Comparison of ENCODE assay signal across 13 mouse cellular contexts in genomic region chr13:52046700-52047099, GRCm38 (mm10).
DNase-seq lines count a peak whose midpoint lies in the region; ATAC-seq and TF ChIP-seq lines count a peak whose summit lies in the region.
"Had no signal": no experiment of that assay in that cellular context is flagged by ENCODE, and none has a peak within 500 bp of the region (broad histone marks: within the 10 kb centered on the region; RNA-seq: fewer than 3 reads in every experiment).

No protein-coding gene starts in this region.

- WGBS in lung, embryonic 15.5 days, result 37% methylated on average over 11 of the region's 11 CpGs
- 40% methylated on average over 11 of the region's 11 CpGs for WGBS in forebrain, embryonic 16.5 days
- 45% methylated on average over 11 of the region's 11 CpGs for WGBS in heart, postnatal 0 days

- H3K36me3 ChIP-seq in lung, embryonic 15.5 days, result no peaks in the 10 kb centered on the region
- H3K36me3 ChIP-seq in forebrain, embryonic 16.5 days (ENCODE audit: control insufficient read depth, insufficient read depth), result no peaks in the 10 kb centered on the region
- no peaks in the 10 kb centered on the region for H3K36me3 ChIP-seq in heart, postnatal 0 days (replicated peaks; ENCODE audit: control insufficient read depth, insufficient read depth, low read length)
- H3K36me3 ChIP-seq: limb, embryonic 13.5 days had no signal

- TF ChIP-seq CTCF in gastrocnemius, adult 2 months (IDR thresholded peaks at IDR 0.05), result no peak
- TF ChIP-seq CTCF in heart, postnatal 0 days (IDR thresholded peaks at IDR 0.05; ENCODE audit: low read depth), result no peak

- H3K4me1 ChIP-seq in lung, embryonic 15.5 days, result peaks cover 25% of the 10 kb centered on the region
- peaks cover 33% of the 10 kb centered on the region for H3K4me1 ChIP-seq in forebrain, embryonic 16.5 days (replicated peaks; ENCODE audit: control insufficient read depth, insufficient read depth, low read length)
- H3K4me1 ChIP-seq in heart, postnatal 0 days (ENCODE audit: control insufficient read depth, insufficient read depth), result peaks cover 27% of the 10 kb centered on the region

- H3K4me2 ChIP-seq in lung, embryonic 15.5 days, result peak overlapping the region; percentile 30
- H3K4me2 ChIP-seq in forebrain, embryonic 16.5 days (ENCODE audit: low read length), result no peak overlapping the region
- H3K4me2 ChIP-seq in heart, postnatal 0 days (ENCODE audit: low read depth, low read length), result peak overlapping the region; percentile 54
- H3K4me2 ChIP-seq: limb, embryonic 13.5 days had no signal

- no peaks in the 10 kb centered on the region for H3K27me3 ChIP-seq in lung, embryonic 15.5 days
- H3K27me3 ChIP-seq in forebrain, embryonic 16.5 days (replicated peaks; ENCODE audit: control insufficient read depth, insufficient read depth, low read length), result no peaks in the 10 kb centered on the region
- H3K27me3 ChIP-seq in heart, postnatal 0 days (ENCODE audit: control insufficient read depth, insufficient read depth, low read length), result no peaks in the 10 kb centered on the region
- H3K27me3 ChIP-seq: limb, embryonic 13.5 days had no signal

- peak overlapping the region; percentile 46 for H3K27ac ChIP-seq in gastrocnemius, adult 2 months
- no peak overlapping the region for H3K27ac ChIP-seq in lung, embryonic 15.5 days
- H3K27ac ChIP-seq in forebrain, embryonic 16.5 days (ENCODE audit: low read length), result no peak overlapping the region
- H3K27ac ChIP-seq in heart, postnatal 0 days (ENCODE audit: low read depth), result peak overlapping the region; percentile 59
- H3K27ac ChIP-seq: limb, embryonic 13.5 days had no signal

- intact Hi-C loops in gastrocnemius, adult 2 months (cut with DNase I), result no loop called here

- no peak for TF ChIP-seq EP300 in heart, postnatal 0 days (IDR thresholded peaks at IDR 0.05; ENCODE audit: low read depth)

- no peaks in the 10 kb centered on the region for H3K9me3 ChIP-seq in lung, embryonic 15.5 days
- no peaks in the 10 kb centered on the region for H3K9me3 ChIP-seq in forebrain, embryonic 16.5 days (ENCODE audit: control insufficient read depth, low read length)
- H3K9me3 ChIP-seq in heart, postnatal 0 days (replicated peaks; ENCODE audit: control insufficient read depth, low read length), result no peaks in the 10 kb centered on the region
- H3K9me3 ChIP-seq: limb, embryonic 13.5 days had no signal

- H3K4me3 ChIP-seq in gastrocnemius, adult 2 months, result peak overlapping the region; percentile 50
- no peak overlapping the region for H3K4me3 ChIP-seq in lung, embryonic 15.5 days
- no peak overlapping the region for H3K4me3 ChIP-seq in forebrain, embryonic 16.5 days (replicated peaks; ENCODE audit: low read length)
- H3K4me3 ChIP-seq in heart, postnatal 0 days (ENCODE audit: low read depth, low read length), result peak overlapping the region; percentile 11; the same call in 1 of the 2 replicates
- H3K4me3 ChIP-seq: limb, embryonic 13.5 days had no signal

- no peak overlapping the region for H3K9ac ChIP-seq in lung, embryonic 15.5 days
- no peak overlapping the region for H3K9ac ChIP-seq in forebrain, embryonic 16.5 days (replicated peaks; ENCODE audit: low read depth, low read length)
- no peak overlapping the region for H3K9ac ChIP-seq in heart, postnatal 0 days (replicated peaks; ENCODE audit: low read depth, low read length)
- H3K9ac ChIP-seq: limb, embryonic 13.5 days had no signal

- peak; percentile 45 for DNase-seq in gastrocnemius, adult 2 months
- no peak for DNase-seq in gastrocnemius, postnatal 10 days
- no peak for DNase-seq in lung, postnatal 25 days (ENCODE audit: low spot score)
- DNase-seq in heart, postnatal 0 days (ENCODE audit: low spot score), result peak; percentile 47
- no peak for DNase-seq in ovary, postnatal 10 days (ENCODE audit: low spot score)
- no peak for DNase-seq in cerebellum, postnatal 36 days
- DNase-seq: adrenal gland, postnatal 25 days; cerebellum, adult 8-10 months; kidney, adult 8-10 months; thymus, postnatal 36 days had no signal

- ATAC-seq in lung, embryonic 15.5 days (ENCODE audit: borderline replicate concordance, extremely low read depth, low FRiP score, low TSS enrichment), result no peak
- ATAC-seq in forebrain, embryonic 16.5 days, result peak; percentile 33; the same call in 1 of the 2 replicates
- 0 out of 2 replicates have a peak, but pooled peaks have one; percentile 21 for ATAC-seq in heart, postnatal 0 days (ENCODE audit: insufficient read depth, low read depth)

Comparison
In these comparisons a context has a peak if more than half of its experiments do, and no peak if none do; other contexts are left out.
1. DNase-seq: peak in gastrocnemius, adult 2 months (single experiment) and heart, postnatal 0 days (single experiment); none in gastrocnemius, postnatal 10 days (single experiment), lung, postnatal 25 days (single experiment), ovary, postnatal 10 days (single experiment) and cerebellum, postnatal 36 days (0 of 2).
2. H3K27ac ChIP-seq: peak in gastrocnemius, adult 2 months (single experiment) and heart, postnatal 0 days (single experiment); none in lung, embryonic 15.5 days (single experiment) and forebrain, embryonic 16.5 days (single experiment).
3. H3K4me3 ChIP-seq: peak in gastrocnemius, adult 2 months (single experiment) and heart, postnatal 0 days (single experiment); none in lung, embryonic 15.5 days (single experiment) and forebrain, embryonic 16.5 days (single experiment).